ENCODE assay signal across 8 mouse cellular contexts in genomic region chr10:81996742-81997536, GRCm38 (mm10). TPM values are rescaled to one million over a fixed set of nuclear protein-coding genes. Genes with fewer than 3 reads are reported as not detected.
DNase-seq lines count a peak whose midpoint lies in the region; ATAC-seq and TF ChIP-seq lines count a peak whose summit lies in the region.
"Not testable (repeated sequence)": the region's sequence is repeated elsewhere in the genome, so short reads cannot be mapped to it uniquely, and the experiment has no call there.

No protein-coding gene starts in this region.

- 3% methylated on average over 12 of the region's 48 CpGs for WGBS in embryonic facial prominence, embryonic 12.5 days
- under 1% methylated on average over 11 of the region's 48 CpGs for WGBS in intestine, postnatal 0 days

- not testable (repeated sequence) for TF ChIP-seq CTCF in intestine, postnatal 0 days (IDR thresholded peaks at IDR 0.05; ENCODE audit: low read depth)

- H3K27me3 ChIP-seq in embryonic facial prominence, embryonic 12.5 days; intestine, postnatal 0 days (replicated peaks; ENCODE audit: control insufficient read depth, insufficient read depth, low read length): not testable (repeated sequence)

- not testable (repeated sequence) for H3K9ac ChIP-seq in embryonic facial prominence, embryonic 12.5 days; intestine, postnatal 0 days (ENCODE audit: low read depth, low read length)

- H3K4me3 ChIP-seq in embryonic facial prominence, embryonic 12.5 days, result peak overlapping the region; percentile 38
- H3K4me3 ChIP-seq in intestine, postnatal 0 days (ENCODE audit: low read depth, low read length), result peak overlapping the region; percentile 36

- peak; percentile 62 for DNase-seq in 3134 (ENCODE audit: extremely low read depth, insufficient read length, low spot score)
- DNase-seq in adrenal gland, postnatal 14 days, result peak; percentile 78
- peak; percentile 97 for DNase-seq in heart, adult 11 months
- peak; percentile 57 to 62 for DNase-seq in left cerebral cortex, postnatal 36 days (ENCODE audit: low spot score in 2 of 2)
- peak; percentile 91 for DNase-seq in mesoderm, embryonic 11.5 days (ENCODE audit: low read depth, low spot score)
- peak; percentile 49 to 64 for DNase-seq in right cerebral cortex, postnatal 36 days (ENCODE audit: low spot score in 2 of 2)

- intact Hi-C loops in left cerebral cortex, postnatal 36 days (cut with DNase I), result not testable (repeated sequence)

- peak; percentile 100 for ATAC-seq in embryonic facial prominence, embryonic 12.5 days (ENCODE audit: insufficient number of reproducible peaks, insufficient read depth, low FRiP score, low TSS enrichment)
- peak; percentile 99 for ATAC-seq in intestine, postnatal 0 days

- H3K4me2 ChIP-seq in embryonic facial prominence, embryonic 12.5 days (replicated peaks), result peak overlapping the region; percentile 46
- peak overlapping the region; percentile 56 for H3K4me2 ChIP-seq in intestine, postnatal 0 days (replicated peaks; ENCODE audit: low read depth)

- not testable (repeated sequence) for H3K27ac ChIP-seq in embryonic facial prominence, embryonic 12.5 days; intestine, postnatal 0 days (ENCODE audit: low read depth, low read length)

- H3K9me3 ChIP-seq in embryonic facial prominence, embryonic 12.5 days; intestine, postnatal 0 days (ENCODE audit: control insufficient read depth): not testable (repeated sequence)

- not testable (repeated sequence) for H3K4me1 ChIP-seq in embryonic facial prominence, embryonic 12.5 days; intestine, postnatal 0 days (replicated peaks; ENCODE audit: control insufficient read depth, insufficient read depth, low read length)

- H3K36me3 ChIP-seq in embryonic facial prominence, embryonic 12.5 days, result peaks cover 11% of the 10 kb centered on the region
- H3K36me3 ChIP-seq in intestine, postnatal 0 days (ENCODE audit: control insufficient read depth, insufficient read depth), result not testable (repeated sequence)

RNA-seq across cellular contexts. Expression of gene Zfp873, which starts 51.0 kb away (rescaled TPM):
- 6.9 and 8.0 TPM in 2 replicates for total RNA-seq in adrenal gland, postnatal 14 days (2021)
- polyA plus RNA-seq in embryonic facial prominence, embryonic 12.5 days (2016; fragmentation: Nextera tagmentation; extraction: Ambion mirVana), result 17.5 TPM in 2 replicates
- polyA plus RNA-seq in intestine, postnatal 0 days (2015; fragmentation: Nextera tagmentation; extraction: Ambion mirVana), result 4.8 TPM in 2 replicates
- total RNA-seq in left cerebral cortex, postnatal 36 days (2021), result 10 to 100 TPM in 1 of 2 experiments, 1 to 10 TPM in 1; 9.0 to 10.9 TPM
